Mouse (Mus musculus): Measurements from ENCODE around the gene Svep1.

Svep1 gene

GRCm38 (mm10) chr4:58206115-58206945 lies at the start of gene Svep1:
Gene Svep1, minus strand, starts transcription at chr4:58206859.
- peak; percentile 78 for DNase-seq

- peak; percentile 25 for DNase-seq
Measured at GRCm38 (mm10) chr4:58253410-58253809, 46.8 kb upstream of the Svep1 start.

DNA sequence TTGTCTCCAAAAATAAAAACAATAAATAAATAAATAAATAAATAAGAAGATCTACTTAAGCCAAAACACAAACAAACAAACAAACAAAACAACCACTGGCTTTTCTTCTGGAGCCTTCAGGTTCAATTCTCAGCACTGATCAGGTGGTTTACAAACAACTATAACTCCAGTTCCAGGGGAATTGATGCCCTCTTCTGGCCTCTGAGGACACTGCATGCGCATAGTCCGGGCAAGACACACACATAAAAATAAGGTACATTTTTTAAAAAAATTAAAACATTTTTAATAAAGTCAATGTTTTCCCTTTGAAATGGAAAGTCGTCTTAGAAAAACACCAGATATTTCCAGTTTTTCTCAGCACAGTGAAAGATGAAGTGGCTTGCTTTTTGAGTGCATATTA lies 45.7 kb upstream of the Svep1 start:
- DNase-seq, result no peak

DNA sequence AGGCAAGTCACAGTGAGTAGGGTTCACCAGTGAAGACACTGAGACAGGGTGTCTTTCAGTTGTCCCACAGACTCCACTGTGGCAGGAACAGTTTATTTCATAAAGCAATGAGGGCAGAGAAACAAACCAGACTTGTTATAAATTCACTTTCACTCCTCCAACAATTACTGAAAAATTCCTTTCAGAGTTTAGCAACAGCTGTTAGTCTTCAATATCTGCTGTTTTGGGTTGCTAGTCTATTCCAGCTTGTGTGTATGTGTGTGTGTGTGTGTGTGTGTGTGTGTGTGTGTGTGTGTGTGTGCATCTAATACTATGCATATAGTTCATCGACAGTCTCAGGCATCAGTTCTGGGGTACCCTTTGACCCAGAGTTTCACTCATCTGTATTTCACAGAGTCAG lies 38.9 kb upstream of the Svep1 start:
- DNase-seq, result no peak

DNA sequence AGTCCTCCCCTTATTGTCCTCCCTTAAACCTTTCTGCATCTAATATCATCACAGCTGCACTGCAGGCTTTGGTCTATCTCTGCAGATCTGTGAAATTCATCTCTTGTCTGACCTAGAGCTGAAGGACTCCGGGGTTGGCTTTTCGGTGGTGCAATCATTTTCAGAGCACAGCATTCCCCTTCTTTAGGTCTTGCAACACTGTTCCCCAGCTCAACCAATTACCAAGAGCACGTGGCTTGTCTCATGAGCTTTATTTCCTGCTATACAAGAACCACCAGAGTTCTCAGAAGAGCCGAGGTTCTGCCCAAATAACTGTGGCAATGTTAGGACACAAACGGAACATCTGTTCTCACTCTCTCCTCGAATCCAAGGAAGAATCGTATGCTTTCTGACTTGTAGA lies 33.8 kb upstream of the Svep1 start:
- DNase-seq, result no peak

DNA sequence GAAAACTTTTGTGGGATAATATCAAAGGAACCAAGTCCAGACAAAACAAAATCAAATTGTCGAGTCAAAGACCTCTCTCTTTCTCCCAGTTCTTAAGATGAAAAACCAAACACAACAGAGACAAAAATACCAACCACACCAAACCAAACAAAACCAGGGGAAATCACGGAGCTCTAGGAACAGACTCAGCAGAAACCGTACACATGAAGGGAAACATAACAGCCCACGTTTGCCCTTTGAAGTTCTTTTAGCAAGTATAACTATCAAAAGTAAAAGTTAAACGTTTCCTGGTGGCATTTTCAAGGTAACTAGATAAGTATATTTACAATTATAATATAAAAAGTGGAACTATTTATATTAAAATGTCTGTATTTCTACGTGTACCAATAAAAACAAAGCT lies 29.2 kb upstream of the Svep1 start:
- DNase-seq, result no peak

GRCm38 (mm10) chr4:58223499-58223898 lies 16.8 kb upstream of the Svep1 start:
- no peak for DNase-seq

DNA sequence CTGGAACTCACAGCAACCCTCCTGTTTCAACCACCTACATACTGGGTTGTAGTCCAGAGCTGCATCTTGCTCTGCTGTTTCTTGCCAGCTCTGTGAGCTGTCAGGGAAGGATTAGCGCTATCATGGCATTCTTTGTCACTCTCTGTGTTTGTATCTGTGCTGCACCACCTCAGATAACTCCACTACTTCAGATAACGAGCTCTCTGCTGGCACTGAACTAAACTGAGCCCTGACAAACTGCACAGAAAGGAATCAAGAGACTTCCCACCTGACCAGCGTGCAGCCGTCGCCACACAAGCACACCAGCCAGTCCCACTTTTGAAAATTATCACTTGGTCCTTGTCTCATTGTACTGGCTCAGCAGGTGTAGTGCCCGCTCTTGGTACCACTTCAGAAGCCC lies 4.7 kb upstream of the Svep1 start:
- no peak for DNase-seq

- DNase-seq, result peak; percentile 76
Measured at GRCm38 (mm10) chr4:58210557-58211090, 4.0 kb upstream of the Svep1 start.

- DNase-seq, result no peak
Measured at GRCm38 (mm10) chr4:58205750-58206114, 927 bp downstream of the Svep1 start.

- peak; percentile 84 for DNase-seq
Measured at GRCm38 (mm10) chr4:58201703-58202102, 5.0 kb downstream of the Svep1 start.

- DNase-seq, result peak; percentile 32
Measured at GRCm38 (mm10) chr4:58200826-58201225, 5.8 kb downstream of the Svep1 start.

DNA sequence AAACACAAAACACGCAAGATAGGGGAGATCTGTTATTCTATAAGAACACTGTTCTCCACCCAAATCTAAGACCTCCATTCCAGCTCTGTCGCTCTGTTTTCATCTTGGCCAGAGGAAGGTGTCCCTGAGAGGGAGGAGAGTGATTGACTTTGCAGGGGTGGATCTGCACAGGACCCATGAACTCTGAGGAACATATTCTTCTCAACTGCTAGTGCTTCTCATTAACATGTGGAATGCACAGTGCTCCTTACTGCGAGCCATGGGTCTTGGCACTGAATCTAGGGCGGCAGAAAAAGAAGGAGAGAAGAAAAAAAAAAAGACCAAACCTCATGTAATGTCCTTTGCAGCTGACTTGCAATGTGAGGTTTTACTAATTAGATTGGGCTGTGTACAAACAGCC lies 9.4 kb downstream of the Svep1 start:
- peak; percentile 18 for DNase-seq

GRCm38 (mm10) chr4:58196795-58197194 lies 9.9 kb downstream of the Svep1 start:
- peak; percentile 64 for DNase-seq

- peak; percentile 25 for DNase-seq
Measured at GRCm38 (mm10) chr4:58195936-58196335, 10.7 kb downstream of the Svep1 start.

GRCm38 (mm10) chr4:58189281-58189680 lies 17.4 kb downstream of the Svep1 start:
- no peak for DNase-seq

GRCm38 (mm10) chr4:58185401-58185800 lies 21.3 kb downstream of the Svep1 start:
- DNase-seq, result no peak

DNA sequence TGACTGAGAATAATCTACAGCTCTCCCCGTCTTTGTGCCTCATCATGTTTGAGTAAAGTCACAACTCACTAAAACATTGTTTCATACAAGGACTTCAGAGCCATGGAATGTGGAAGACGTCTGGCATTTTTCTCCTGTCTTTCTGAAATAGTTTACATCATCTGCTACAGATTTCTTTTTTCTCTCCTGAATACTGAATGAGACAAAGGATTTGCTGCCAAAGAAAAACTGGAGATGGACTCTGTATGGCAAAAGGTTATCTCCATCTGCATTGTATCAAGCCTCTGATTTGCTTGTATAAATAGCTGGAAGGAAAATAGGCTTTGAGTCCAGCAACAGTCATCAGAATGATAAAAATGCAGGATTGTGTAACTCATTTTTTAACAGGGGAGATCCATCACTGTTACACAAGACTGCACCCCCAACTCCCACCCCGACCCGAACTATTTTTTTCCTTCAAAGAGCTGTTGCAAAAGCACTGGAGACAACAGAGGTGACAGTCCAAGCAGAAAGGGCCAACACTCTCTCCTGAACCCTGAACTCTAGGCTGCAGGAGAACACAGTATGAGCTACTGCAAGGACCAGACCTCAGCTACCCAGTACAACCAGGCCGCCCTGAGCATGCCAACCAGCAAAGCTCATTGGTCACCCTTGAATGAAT lies 21.8 kb downstream of the Svep1 start:
- no peak for DNase-seq

- no peak for DNase-seq
Measured at GRCm38 (mm10) chr4:58183897-58184296, 22.8 kb downstream of the Svep1 start.

- no peak for DNase-seq
Measured at GRCm38 (mm10) chr4:58178489-58178888, 28.2 kb downstream of the Svep1 start.

DNA sequence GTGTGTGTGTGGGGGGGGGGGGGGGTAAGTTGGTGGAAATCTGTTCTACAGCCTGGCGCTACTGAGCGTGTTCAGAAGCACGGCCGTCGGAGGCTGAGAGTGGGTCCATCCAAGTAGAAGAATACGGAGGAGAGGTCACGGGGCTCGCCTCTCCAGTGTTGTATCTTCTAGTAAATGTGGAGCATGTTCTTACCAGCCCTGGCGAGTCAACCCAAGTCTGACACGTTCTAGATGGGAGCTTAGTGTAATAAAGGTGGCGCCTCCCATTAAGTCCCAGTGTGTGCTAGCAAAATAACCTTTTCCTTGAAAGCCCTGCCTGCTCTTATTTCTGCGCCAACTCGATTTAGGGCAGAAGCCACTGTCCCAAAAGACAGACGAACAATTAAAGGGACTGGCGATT lies 29.4 kb downstream of the Svep1 start:
- peak; percentile 29 for DNase-seq

DNA sequence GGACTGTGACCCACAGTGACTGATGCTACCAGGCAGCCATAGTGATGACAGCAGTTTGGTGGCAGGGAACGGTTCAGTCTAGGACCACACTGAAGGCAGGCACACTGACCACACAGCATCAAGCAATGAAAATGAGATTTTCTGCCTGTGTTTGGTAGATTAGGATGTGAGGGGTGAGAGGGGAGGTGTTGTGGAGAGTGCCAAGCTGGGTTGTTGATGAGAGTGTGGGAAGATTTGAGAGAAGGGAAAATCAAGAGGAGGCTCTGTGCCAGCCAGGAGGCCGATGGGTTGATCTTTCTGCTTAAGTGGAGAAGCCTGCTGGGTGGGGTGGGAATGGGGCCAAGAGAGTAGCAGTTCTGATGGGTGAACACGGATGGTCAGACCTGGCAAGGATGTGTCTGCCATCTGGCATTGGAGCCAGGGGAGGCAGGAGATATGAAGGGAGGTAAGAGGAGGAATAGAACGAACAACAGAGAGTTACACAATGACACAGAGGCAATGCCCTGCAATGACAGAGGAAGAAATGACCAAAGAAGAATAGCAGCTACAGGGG lies 32.1 kb downstream of the Svep1 start:
- DNase-seq, result peak; percentile 99

DNA sequence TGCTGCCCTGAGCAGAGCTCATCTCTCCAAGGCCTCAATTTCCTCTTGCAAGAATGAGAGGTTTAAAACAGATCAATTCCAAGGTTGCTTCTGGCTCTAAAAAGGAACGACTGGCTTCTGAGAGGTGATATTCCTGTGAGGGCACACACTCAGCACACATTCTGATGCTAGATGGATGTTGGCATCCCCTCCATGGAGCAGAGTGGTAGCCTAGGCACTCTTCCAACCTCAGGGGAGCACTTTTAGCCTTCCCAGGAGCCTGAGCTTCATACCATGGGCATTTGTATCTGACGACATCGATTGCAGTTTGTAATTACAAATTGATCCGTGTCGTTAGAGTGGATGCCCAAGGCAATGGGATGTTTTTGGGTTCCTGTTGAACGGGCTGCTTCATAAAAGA lies 33.3 kb downstream of the Svep1 start:
- DNase-seq, result peak; percentile 58

GRCm38 (mm10) chr4:58170430-58170829 lies 36.2 kb downstream of the Svep1 start:
- DNase-seq, result no peak
